Mouse (Mus musculus) embryo, embryonic 9.5 days (tissue): ENCODE data around the gene G6pc2.
A peak's percentile ranks its signal among the peaks of the same experiment; 100 is the strongest.

Experiments
- DNase-seq: peaks from one replicate; pipeline ENCODE4 v3.0.0-alpha.2; 2017; ENCODE audit errors: extremely low spot score

The G6pc2 gene

DNA sequence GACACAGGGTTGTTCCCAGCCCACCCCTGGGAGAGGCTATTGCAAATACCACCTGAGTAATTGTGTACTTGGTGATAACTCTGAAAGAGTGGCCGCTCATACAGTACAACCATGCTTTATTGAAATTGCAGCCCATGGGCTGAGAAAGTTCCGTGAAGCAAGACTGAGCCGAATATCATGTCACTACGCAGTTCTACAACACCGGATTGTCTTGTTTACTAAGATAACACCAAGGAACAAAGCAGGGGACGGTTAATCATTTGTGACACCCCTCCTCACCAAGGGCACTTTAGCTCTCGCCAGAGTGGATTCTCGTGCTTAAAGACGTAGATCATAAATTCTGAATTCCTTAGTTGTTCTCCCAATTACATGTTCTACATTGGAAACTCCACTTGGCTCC, 28.4 kb downstream of the G6pc2 start:
- no peak for DNase-seq

DNA sequence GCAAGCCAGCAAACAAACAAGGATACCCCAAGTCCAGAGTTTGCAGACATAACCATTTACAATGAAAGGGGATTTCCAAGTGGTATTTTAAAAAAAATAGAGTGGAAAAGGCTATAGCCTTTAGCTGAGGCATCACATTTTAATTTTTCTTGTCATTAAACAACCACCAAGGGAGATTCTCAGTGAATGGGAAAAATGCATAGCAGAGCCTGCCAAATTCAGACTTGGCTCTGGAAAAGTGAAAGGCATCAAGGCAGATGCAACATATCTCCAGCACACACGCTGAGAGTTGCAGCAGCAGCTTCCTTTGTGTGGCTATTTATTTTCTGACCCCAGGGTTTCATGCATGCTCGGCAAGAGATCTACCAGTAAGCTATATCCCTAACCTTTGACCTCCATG, 34.1 kb downstream of the G6pc2 start:
- DNase-seq = no peak

DNA sequence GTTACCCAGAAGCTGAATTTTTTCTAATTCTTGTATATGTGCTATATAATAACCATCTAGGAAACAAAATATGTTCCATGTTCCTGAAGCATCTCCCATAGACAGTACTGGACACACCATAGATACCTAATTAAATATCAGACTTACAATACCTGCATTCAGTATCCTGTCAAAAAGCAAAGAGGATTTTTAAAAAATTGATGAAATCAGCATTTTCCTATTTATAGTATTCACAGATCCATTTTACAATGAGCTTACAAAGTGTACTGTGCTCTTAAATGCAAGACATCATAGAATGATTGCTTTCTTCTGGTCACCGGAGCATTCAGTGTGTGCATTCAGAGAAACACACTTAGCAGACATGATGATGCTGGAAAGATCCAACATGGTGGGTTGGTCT, 36.2 kb downstream of the G6pc2 start:
- DNase-seq = no peak

DNA sequence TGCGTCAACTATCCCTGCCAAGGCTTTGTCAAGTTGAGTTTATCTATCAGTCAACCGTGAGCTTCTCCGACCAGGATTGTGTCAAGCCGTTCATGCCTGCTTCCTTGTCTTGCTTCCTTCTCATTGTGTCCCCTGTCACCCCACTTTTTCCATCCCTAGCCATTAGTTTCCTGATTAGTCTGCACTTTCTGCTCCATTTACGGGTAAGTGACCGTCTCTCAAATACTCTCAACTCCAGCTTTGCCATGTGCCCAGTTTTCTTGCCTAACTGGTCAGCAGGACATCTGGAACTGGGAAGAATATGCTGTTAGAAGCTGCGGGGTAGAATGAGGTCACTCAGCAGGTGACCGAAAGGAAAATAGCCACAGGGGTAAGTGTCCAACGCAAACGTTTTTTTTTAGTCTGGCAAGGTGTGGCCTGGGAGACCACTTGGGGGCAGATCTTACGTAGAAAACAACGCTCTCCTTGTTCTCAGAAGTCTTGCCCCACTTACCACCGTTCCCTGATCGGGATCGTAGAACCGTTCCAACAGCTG, 37.4 kb downstream of the G6pc2 start:
- DNase-seq = no peak

DNA sequence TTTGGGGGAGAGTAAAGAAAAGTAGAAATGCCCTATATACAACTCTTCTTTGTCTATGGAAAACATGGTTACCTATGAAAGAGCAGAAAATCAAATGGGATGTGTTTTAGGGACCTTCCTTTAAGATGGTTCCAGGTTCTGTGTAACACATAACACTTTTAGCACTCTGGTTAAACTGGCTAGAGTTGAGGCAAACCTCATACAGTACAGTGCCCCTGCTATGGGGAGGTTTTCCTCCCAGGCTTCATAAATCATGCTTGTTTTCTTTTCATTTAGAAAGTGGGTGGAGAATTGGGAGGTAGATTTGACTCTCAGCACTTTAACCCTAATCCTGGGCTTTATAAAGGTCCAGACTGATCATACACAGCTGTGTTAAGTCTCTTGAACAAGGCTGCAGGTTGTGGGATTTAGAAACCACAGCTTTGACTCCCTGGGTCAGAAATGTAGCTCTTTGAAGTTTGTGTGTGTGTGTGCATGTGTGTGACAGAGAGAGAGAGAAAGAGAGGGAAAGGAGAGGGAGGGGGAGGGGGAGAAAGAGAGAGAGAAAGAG, 53.3 kb downstream of the G6pc2 start:
- DNase-seq = no peak

DNA sequence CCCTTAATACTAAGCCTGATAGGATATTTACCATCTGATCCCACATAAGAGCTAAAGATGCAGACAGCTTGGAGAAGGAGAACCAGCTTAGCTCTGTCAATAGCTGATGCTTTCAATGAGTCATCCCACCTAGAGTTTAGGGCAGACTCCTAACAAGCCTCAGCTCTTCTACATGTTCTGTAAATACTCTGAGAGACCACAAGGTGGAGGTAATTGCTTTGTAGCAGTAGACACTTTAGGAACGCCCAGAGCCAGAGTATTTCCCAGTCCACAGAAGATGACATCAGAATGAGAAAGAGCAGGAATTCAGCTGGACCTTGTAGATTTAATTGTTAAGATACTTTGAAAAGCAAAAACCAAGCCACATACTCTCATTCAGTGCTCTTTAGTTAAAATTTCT, 65.0 kb downstream of the G6pc2 start:
- DNase-seq = peak; percentile 16
